Mouse (Mus musculus) ES-E14 (cell line): Measurements from ENCODE around the gene Rasgef1b. TPM values are rescaled to one million over a fixed set of nuclear protein-coding genes. Genes with fewer than 3 reads are reported as not detected.

Experiments
- DNase-seq: peaks from one replicate; pipeline ENCODE4 v3.0.0-alpha.2; 2013; ENCODE audit warnings: low read depth, low spot score
- H3K27ac ChIP-seq: 2 replicates; pipeline ENCODE4 v1.5.1; 2012; ENCODE audit warnings: low read depth, mild to moderate bottlenecking, low read length, moderate library complexity, mixed read lengths; ENCODE audit not compliant: poor library complexity, insufficient read depth, severe bottlenecking
- H3K36me3 ChIP-seq: 2 replicates; pipeline ENCODE4 v1.6.1; 2012; ENCODE audit warnings: mild to moderate bottlenecking, low read length, moderate library complexity, mixed read lengths; ENCODE audit not compliant: control insufficient read depth, poor library complexity, insufficient read depth, severe bottlenecking
- H3K4me1 ChIP-seq, 2 experiments: fragments of 150-350 bp in 1 of 2; sonication (generic) in 1 of 2; 2 replicates each; pipeline ENCODE4 v1.6.1; 2012; ENCODE audit warnings: low read length in 2 of 2, mild to moderate bottlenecking in 1 of 2, mixed read lengths in 1 of 2; ENCODE audit not compliant: control insufficient read depth in 2 of 2, insufficient read depth in 2 of 2, poor library complexity in 1 of 2
- H3K4me3 ChIP-seq, 2 experiments: fragments of 150-350 bp in 1 of 2; sonication (generic) in 1 of 2; 2 replicates each; pipeline ENCODE4 v1.5.1; 2012; ENCODE audit warnings: low read length in 2 of 2, low read depth in 1 of 2, mild to moderate bottlenecking in 1 of 2, mixed read lengths in 1 of 2; ENCODE audit not compliant: insufficient read depth in 1 of 2, poor library complexity in 1 of 2, severe bottlenecking in 1 of 2
- H3K9ac ChIP-seq: 2 replicates; pipeline ENCODE4 v1.6.1; 2012; ENCODE audit warnings: low read depth, mild to moderate bottlenecking, low read length, mixed read lengths; ENCODE audit not compliant: poor library complexity, insufficient read depth, severe bottlenecking
- H3K9me3 ChIP-seq: fragments of 150-350 bp; sonication (generic); 2 replicates; pipeline ENCODE4 v1.6.1; 2012; ENCODE audit warnings: low read depth, mild to moderate bottlenecking, low read length; ENCODE audit not compliant: control insufficient read depth, insufficient read depth
- CHD2 ChIP-seq: IDR thresholded peaks from 2 replicates; pipeline ENCODE4 v1.6.1; 2014; ENCODE audit warnings: mild to moderate bottlenecking, low read depth, low read length, inconsistent platforms
- HCFC1 ChIP-seq: IDR thresholded peaks from 2 replicates; pipeline ENCODE4 v1.6.1; 2012; ENCODE audit warnings: low read length, inconsistent platforms, borderline replicate concordance; ENCODE audit not compliant: insufficient read depth
- MAFK ChIP-seq: IDR thresholded peaks from 2 replicates; pipeline ENCODE4 v1.6.1; 2014; ENCODE audit warnings: mild to moderate bottlenecking, low read depth, low read length, inconsistent platforms; ENCODE audit not compliant: insufficient read depth
- ZC3H11A ChIP-seq: IDR thresholded peaks from 2 replicates; pipeline ENCODE4 v1.6.1; 2012; ENCODE audit warnings: low read depth, mild to moderate bottlenecking, inconsistent platforms, low read length, borderline replicate concordance
- ZNF384 ChIP-seq: IDR thresholded peaks from 2 replicates; pipeline ENCODE4 v1.6.1; 2012; ENCODE audit warnings: low read depth, low read length, inconsistent platforms
- in situ Hi-C, 2 experiments: fragments of 600-800 bp; cut with MboI; formaldehyde crosslinking; loops; one replicate each; pipeline ENCODE4 v1.15.1; 2025; ENCODE audit warnings: low sequenced_read_pairs in 2 of 2, inconsistent platforms in 1 of 2; ENCODE audit not compliant: unreplicated experiment in 2 of 2
- total RNA-seq: library from RNA; depleted of rRNA; stranded (reverse); fragments of 300-350 nt; gene quantifications from 2 replicates; pipeline ENCODE4 v1.2.3, GENCODE M21; 2012

Rasgef1b gene
- total RNA-seq, 1 experiment, result 2.8 TPM

DNA sequence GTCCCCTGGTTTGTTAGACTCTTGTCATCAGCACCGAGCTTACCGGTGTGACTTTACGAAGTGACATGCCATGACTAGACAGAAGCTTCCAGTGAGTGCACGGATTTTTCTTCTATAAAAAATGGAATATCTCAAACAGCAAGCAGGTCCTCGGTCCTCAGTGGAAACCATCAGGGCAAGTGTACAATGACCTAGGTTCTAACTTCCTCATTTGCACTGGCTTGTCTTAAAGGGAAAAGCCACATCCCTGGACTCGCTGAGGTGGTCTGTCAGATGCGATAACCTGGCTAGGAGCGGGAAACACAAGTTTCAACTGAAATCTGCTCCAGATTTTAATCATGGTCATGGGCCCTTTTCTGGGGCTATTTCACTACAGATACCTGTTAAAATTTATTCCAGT lies 450.5 kb downstream of the Rasgef1b start:
- in situ Hi-C loops, result no loop called here
- no peak overlapping the region for H3K4me3 ChIP-seq
- TF ChIP-seq MAFK (no peak), ZC3H11A (no peak), CHD2 (no peak), HCFC1 (no peak), ZNF384 (no peak)

DNA sequence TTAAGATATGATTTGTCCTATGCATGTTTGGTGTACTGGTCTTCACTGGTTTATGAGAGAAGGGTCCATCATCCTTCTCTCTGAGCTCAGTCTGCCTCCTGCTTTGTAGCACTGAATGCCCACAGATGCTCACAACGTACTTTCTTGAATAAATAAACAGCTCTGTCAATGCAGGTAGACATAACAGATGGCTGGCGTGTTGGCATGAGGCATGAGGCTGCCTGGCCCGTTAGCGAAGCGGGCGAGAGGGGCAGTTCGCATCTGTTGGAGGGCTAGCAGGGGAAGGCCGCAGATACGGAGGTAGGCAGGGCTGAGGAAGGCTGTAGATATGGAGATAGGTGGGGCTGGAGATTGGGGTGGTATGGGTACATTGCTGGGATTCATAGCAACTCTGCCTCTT lies 451.3 kb downstream of the Rasgef1b start:
- in situ Hi-C loops, result no loop called here
- no peak overlapping the region for H3K9ac ChIP-seq
- H3K4me1 ChIP-seq, result no peaks in the 10 kb centered on the region
- no peak overlapping the region for H3K27ac ChIP-seq
- no peaks in the 10 kb centered on the region for H3K9me3 ChIP-seq
- DNase-seq, result no peak
- no peak overlapping the region for H3K4me3 ChIP-seq
- TF ChIP-seq MAFK (no peak), CHD2 (no peak), ZC3H11A (no peak), HCFC1 (no peak), ZNF384 (no peak)
- no peaks in the 10 kb centered on the region for H3K36me3 ChIP-seq

More for the DNA sequence above, 450.5 kb downstream of the Rasgef1b start:
- no peak overlapping the region for H3K9ac ChIP-seq
- no peak overlapping the region for H3K27ac ChIP-seq
- no peaks in the 10 kb centered on the region for H3K9me3 ChIP-seq
- H3K36me3 ChIP-seq, result no peaks in the 10 kb centered on the region
- H3K4me1 ChIP-seq, result no peaks in the 10 kb centered on the region
- DNase-seq, result no peak

DNA sequence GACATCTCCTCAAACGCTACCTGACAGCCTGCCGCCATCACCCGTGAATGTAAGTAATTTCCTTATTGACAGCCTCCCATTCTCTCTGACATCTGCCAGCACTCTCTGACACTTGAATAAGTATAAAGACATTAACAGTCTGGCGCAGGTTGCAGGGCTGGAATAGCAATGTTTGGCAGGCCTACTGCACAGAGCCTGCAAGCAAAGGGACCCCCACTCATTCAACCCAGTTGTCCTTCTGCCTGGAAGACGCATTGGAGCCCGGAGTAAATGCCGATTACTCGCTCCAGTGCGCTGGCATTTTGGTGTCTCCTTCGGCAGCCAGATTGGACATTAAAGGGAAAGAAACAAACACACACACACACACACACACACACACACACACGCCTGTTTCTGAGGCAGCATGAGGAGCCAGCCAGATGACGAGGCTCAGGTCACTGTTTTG lies 454.7 kb downstream of the Rasgef1b start:
- in situ Hi-C loops, result no loop called here
- Histone ChIP-seq H3K27ac (no peak overlapping the region), H3K4me3 (no peak overlapping the region), H3K9me3 (no peaks in the 10 kb centered on the region), H3K4me1 (no peaks in the 10 kb centered on the region), H3K9ac (no peak overlapping the region), H3K36me3 (no peaks in the 10 kb centered on the region)
- no peak for TF ChIP-seq MAFK
- TF ChIP-seq ZC3H11A, result no peak
- no peak for TF ChIP-seq ZNF384
- TF ChIP-seq HCFC1, result no peak
- no peak for TF ChIP-seq CHD2
- DNase-seq, result no peak

DNA sequence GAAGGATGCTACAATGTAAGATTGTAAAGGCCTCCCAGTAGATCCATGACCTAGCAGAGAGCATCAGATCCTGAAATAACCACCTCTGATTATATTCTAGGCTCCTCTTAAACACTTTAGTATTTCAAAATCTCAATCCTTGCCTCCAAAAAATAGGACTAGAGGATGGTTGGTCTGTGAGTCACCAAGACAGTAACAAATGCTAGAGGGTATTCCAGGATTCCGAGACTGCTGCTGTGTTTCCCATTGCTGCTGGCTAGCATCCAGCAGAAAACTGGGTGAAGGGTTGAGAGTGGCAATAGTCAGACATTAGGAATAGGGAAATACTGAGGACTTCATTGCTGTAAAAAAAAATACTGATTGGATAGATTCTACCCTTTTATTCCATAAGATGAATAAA lies 457.3 kb downstream of the Rasgef1b start:
- no peaks in the 10 kb centered on the region for H3K9me3 ChIP-seq
- no peaks in the 10 kb centered on the region for H3K36me3 ChIP-seq
- TF ChIP-seq MAFK (no peak), CHD2 (no peak), ZC3H11A (no peak), ZNF384 (no peak), HCFC1 (no peak)
- in situ Hi-C loops, result no loop called here
- H3K27ac ChIP-seq, result no peak overlapping the region
- no peak overlapping the region for H3K4me3 ChIP-seq
- no peak overlapping the region for H3K9ac ChIP-seq
- no peak for DNase-seq
- no peaks in the 10 kb centered on the region for H3K4me1 ChIP-seq

DNA sequence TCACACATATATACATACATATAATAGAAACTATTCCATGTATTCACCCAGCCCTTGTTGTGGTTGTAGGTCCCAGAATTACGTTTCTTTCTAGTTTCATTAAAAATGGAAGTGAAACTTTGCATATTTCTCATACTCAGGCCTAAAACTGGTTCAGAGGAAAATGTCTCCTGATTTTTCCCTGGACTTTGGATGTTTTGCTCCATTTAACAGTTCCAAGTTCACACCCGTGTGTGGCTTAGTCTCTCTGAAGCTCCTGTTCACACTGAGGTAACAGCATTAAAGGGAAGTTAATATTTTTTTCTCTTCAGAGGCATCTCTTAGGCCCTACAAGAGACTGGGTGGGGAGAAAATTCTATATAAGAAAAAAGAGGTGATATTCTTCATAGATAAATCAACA lies 459.7 kb downstream of the Rasgef1b start:
- no peaks in the 10 kb centered on the region for H3K4me1 ChIP-seq
- H3K9me3 ChIP-seq, result no peaks in the 10 kb centered on the region
- TF ChIP-seq HCFC1, result no peak
- TF ChIP-seq CHD2, result no peak
- no peak for TF ChIP-seq MAFK
- H3K9ac ChIP-seq, result no peak overlapping the region
- no peaks in the 10 kb centered on the region for H3K36me3 ChIP-seq
- H3K27ac ChIP-seq, result no peak overlapping the region
- no peak overlapping the region for H3K4me3 ChIP-seq
- DNase-seq, result no peak
- in situ Hi-C loops, result no loop called here
